Mouse (Mus musculus) layer of hippocampus, adult 2 months (tissue): ENCODE results near the gene 9930104L06Rik. TPM values are rescaled to one million over a fixed set of nuclear protein-coding genes. Genes with fewer than 3 reads are reported as not detected.

Experiments used
- DNase-seq, 2 experiments: peaks; one replicate each; pipeline ENCODE4 v3.0.0; 2022; ENCODE audit warnings: low spot score in 2 of 2
- H3K27ac ChIP-seq: fragments of 200-600 bp; 2 replicates; pipeline ENCODE4 v1.8.1; 2022
- H3K4me3 ChIP-seq: fragments of 200-600 bp; 2 replicates; pipeline ENCODE4 v1.8.1; 2022; ENCODE audit warnings: mild to moderate bottlenecking
- CTCF ChIP-seq: fragments of 200-600 bp; conservative IDR thresholded peaks from 2 replicates; pipeline ENCODE4 v1.8.1; 2022; ENCODE audit warnings: antibody characterized with exemption, mild to moderate bottlenecking, moderate library complexity
- total RNA-seq, 2 experiments: library from RNA; stranded (reverse); gene quantifications; 2 replicates each; pipeline ENCODE4 v1.2.3; 2021

9930104L06Rik gene
- total RNA-seq, 2 experiments from 2014 or later: 22.1 to 23.6 TPM

DNA sequence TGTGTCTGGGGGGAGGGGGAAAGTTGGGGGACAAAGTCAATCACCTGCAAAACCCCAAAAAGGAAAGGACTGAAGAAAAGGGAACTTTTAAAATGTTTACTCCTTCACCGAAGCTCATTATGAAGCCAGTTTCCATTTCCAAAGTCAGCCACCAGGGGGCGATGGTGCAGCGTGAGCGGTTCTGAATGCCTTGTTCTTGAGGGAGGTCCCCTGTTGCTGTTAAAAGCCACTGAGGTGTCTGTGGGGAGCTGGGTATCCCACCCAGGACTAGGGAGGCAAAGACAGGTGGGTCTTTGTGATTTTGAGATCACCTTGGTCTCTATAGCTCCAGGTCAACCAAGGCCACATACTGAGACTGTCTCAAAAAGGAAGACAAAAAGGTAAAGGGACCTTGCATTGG lies 6.2 kb downstream of the 9930104L06Rik start:
- no peak overlapping the region for H3K4me3 ChIP-seq
- DNase-seq: peak; percentile 63 to 91
- TF ChIP-seq CTCF: peak; percentile 90
- H3K27ac ChIP-seq: no peak overlapping the region

- Histone ChIP-seq H3K4me3 (no peak overlapping the region), H3K27ac (no peak overlapping the region)
- TF ChIP-seq CTCF: no peak
- DNase-seq: no peak
Observed at GRCm38 (mm10) chr4:124943781-124944180, 6.9 kb downstream of the 9930104L06Rik start.

- Histone ChIP-seq H3K4me3 (no peak overlapping the region), H3K27ac (no peak overlapping the region)
- DNase-seq: no peak
- TF ChIP-seq CTCF: peak; percentile 68
Observed at GRCm38 (mm10) chr4:124944961-124945360, 8.1 kb downstream of the 9930104L06Rik start.

- Histone ChIP-seq H3K4me3 (no peak overlapping the region), H3K27ac (no peak overlapping the region)
- no peak for TF ChIP-seq CTCF
- DNase-seq: no peak
Observed at GRCm38 (mm10) chr4:124949488-124949887, 12.6 kb downstream of the 9930104L06Rik start.

GRCm38 (mm10) chr4:124950181-124951035 lies 13.6 kb downstream of the 9930104L06Rik start:
- H3K4me3 ChIP-seq: no peak overlapping the region
- no peak overlapping the region for H3K27ac ChIP-seq
- no peak for DNase-seq
- TF ChIP-seq CTCF: no peak

DNA sequence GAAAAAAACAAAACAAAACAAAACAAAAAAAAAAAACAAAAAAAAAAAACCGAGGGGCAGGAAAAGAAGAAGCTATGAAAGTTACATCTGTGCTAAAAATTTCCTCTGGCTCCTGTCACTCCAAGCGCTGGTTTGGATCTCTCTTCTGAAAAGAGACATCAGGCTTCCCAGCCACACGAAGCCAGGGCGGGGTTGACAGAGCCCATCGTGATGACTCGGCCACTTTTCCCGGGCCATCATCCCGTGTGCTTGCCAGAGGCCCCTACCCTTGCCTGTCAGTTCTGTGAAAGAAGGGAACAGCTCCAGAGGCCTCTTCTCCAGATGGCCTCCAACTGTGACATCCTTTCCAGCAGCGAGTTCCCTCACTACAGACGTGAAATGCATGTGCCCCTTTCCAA lies 14.2 kb downstream of the 9930104L06Rik start:
- no peak for DNase-seq
- no peak overlapping the region for H3K27ac ChIP-seq
- no peak for TF ChIP-seq CTCF
- no peak overlapping the region for H3K4me3 ChIP-seq

- TF ChIP-seq CTCF: no peak
- Histone ChIP-seq H3K27ac (no peak overlapping the region), H3K4me3 (no peak overlapping the region)
- no peak for DNase-seq
Observed at GRCm38 (mm10) chr4:124953546-124953945, 16.7 kb downstream of the 9930104L06Rik start.

- no peak overlapping the region for H3K4me3 ChIP-seq
- DNase-seq: no peak
- TF ChIP-seq CTCF: no peak
Observed at GRCm38 (mm10) chr4:124957284-124957683, 20.4 kb downstream of the 9930104L06Rik start.

DNA sequence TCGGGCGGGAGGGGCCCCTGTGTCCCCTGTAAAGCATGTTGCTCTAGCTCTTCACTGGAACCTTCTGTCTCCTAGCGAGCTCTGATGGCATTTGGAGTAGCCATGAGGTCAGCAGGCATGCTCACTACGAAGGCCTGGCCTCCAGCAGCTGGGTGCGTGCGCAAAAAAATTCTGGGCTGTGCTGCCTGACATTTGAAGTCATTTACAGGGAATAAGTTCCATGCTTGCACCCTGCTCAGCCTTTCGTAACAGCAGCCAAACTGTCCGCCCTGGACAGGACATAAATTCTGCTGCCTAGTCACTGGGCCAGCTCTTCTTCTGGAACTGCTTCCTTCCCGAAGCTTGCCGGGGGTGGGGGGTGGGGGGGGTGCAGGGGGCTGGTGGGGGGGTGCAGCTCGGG lies 22.2 kb downstream of the 9930104L06Rik start:
- Histone ChIP-seq H3K27ac (no peak overlapping the region), H3K4me3 (no peak overlapping the region)
- no peak for TF ChIP-seq CTCF
- DNase-seq: no peak

More at GRCm38 (mm10) chr4:124957284-124957683, 20.4 kb downstream of the 9930104L06Rik start:
- H3K27ac ChIP-seq: no peak overlapping the region

DNA sequence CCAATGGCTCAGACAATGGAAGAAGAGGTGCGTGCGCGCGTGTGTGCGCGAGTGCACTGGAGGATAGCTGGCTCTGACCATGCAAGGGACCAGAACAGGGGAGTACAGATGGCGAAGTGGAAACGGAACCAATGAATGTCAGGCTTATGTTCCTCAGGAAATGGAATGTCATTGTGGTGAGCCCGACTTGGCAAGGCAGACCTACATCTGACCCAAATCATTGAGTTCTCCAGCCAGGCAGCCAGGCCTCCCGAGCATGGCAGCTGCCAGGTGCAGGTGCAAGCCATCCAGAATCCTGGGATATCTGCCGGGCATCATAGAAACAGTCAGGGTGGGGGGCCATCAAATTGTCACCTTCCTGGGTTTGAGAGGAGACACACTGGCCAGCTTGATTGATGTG lies 24.1 kb downstream of the 9930104L06Rik start:
- DNase-seq: no peak
- H3K4me3 ChIP-seq: no peak overlapping the region
- H3K27ac ChIP-seq: no peak overlapping the region
- no peak for TF ChIP-seq CTCF

DNA sequence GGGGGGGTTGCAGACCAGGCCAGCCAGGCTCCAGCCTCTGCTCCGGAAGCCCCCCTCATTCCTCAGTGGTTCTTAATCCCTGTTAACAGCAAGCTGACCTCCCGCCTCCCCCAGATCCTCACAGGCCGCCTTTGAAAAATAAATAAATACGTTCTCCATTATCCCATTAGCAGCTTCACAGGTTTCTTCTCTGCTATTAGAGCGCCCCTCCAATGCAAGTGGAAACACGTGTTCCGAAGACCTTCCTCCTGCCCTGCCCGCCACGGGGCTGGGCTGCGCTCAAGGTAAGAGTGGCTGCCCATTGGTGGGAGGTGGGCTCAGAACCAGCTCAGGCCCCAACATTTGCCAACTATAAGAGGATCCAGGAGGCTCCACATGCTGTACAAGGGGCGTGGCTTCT lies 25.7 kb downstream of the 9930104L06Rik start:
- Histone ChIP-seq H3K4me3 (no peak overlapping the region), H3K27ac (no peak overlapping the region)
- no peak for DNase-seq
- no peak for TF ChIP-seq CTCF

- no peak for TF ChIP-seq CTCF
- no peak for DNase-seq
Observed at GRCm38 (mm10) chr4:124964912-124965599, 28.2 kb downstream of the 9930104L06Rik start.

DNA sequence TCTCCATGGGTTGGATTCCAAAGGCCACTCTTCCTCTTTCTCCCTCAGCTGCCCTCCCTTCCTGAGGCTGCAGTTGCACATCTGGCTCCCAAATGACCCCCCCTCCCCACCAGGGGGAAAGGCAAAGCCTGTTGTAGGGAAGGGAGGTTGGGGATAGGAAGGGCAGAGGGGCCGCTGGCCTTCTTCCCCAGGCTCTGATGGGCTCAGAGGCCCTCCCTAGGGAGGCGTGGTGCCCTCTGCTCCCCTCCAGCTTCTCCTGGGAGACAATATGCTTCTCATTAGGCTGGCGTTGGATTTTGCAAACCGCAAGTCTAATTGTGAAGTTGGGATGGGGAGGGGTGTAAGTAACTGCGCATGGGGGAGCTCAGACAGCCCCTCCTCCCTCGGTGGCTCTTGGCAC lies 31.9 kb downstream of the 9930104L06Rik start:
- H3K27ac ChIP-seq: no peak overlapping the region
- no peak for TF ChIP-seq CTCF
- H3K4me3 ChIP-seq: no peak overlapping the region
- DNase-seq: no peak

More at GRCm38 (mm10) chr4:124964912-124965599, 28.2 kb downstream of the 9930104L06Rik start:
- H3K27ac ChIP-seq: no peak overlapping the region
- H3K4me3 ChIP-seq: no peak overlapping the region
